Mouse (Mus musculus) forebrain, embryonic 12.5 days (tissue): ENCODE measurements at regions not wholly inside any gene's neighbourhood (a gene's known extent, or its start where the extent isn't known, plus 50 kb on each side); places are given as distances from the start of the nearest gene placed in this dataset.

Source experiments
- ATAC-seq: fragments of 200-750 bp; cut with Nextera tagmentation; 2 replicates; pipeline ENCODE4 v1.8.0; 2017; ENCODE audit warnings: moderate TSS enrichment; ENCODE audit not compliant: low FRiP score
- H3K27ac ChIP-seq: fragments of 300-500 bp; sonication (generic); 2 replicates; pipeline ENCODE4 v1.5.1; 2016; ENCODE audit warnings: mild to moderate bottlenecking
- H3K27me3 ChIP-seq: fragments of 300-500 bp; sonication (generic); 2 replicates; pipeline ENCODE4 v1.6.1; 2016; ENCODE audit warnings: mild to moderate bottlenecking
- H3K36me3 ChIP-seq: fragments of 300-500 bp; sonication (generic); replicated peaks from 2 replicates; pipeline ENCODE4 v1.6.1; 2016; ENCODE audit warnings: mild to moderate bottlenecking
- H3K4me1 ChIP-seq: fragments of 300-500 bp; sonication (generic); 2 replicates; pipeline ENCODE4 v1.6.1; 2016
- H3K4me2 ChIP-seq: fragments of 300-500 bp; sonication (generic); 2 replicates; pipeline ENCODE4 v1.6.1; 2016; ENCODE audit warnings: mild to moderate bottlenecking, moderate library complexity
- H3K4me3 ChIP-seq: fragments of 300-500 bp; sonication (generic); replicated peaks from 2 replicates; pipeline ENCODE4 v1.5.1; 2016; ENCODE audit warnings: mild to moderate bottlenecking
- H3K9ac ChIP-seq: fragments of 300-500 bp; sonication (generic); 2 replicates; pipeline ENCODE4 v1.6.1; 2016; ENCODE audit warnings: mild to moderate bottlenecking
- H3K9me3 ChIP-seq: fragments of 300-500 bp; sonication (generic); 2 replicates; pipeline ENCODE4 v1.6.1; 2016
- WGBS: fragments of 180-500 bp; shearing (Covaris S2); methylation state at CpG from one replicate; pipeline ENCODE4 v1.1.7; 2016; 5-methylcytosine and 5-hydroxymethylcytosine counted together

DNA sequence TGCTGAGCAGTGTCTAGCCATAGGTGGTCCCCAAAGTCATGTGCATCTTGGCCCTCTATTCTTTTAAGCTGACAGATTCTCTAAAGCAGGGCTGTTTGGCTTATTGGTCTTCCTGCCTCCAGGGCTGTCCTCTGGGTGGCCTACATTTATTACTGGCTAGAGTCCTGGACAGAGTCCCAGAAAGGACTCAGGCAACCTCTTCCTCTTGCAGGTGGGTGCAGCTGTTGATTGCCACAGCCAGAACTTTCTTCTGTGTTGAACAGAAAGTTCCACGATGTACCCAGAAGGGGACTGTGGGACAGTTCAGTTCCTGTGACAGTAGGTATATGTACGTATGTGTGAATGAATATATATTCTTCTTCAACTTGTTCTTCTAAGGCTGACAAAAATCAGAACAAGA, 202.0 kb downstream of the Vgll3 start:
- no peak overlapping the region for H3K4me3 ChIP-seq
- no peaks in the 10 kb centered on the region; the same call in 1 of the 2 replicates for H3K4me1 ChIP-seq
- no peak for ATAC-seq
- WGBS = 85% methylated on average over 2 of the region's 2 CpGs
- no peaks in the 10 kb centered on the region for H3K36me3 ChIP-seq
- no peak overlapping the region for H3K4me2 ChIP-seq
- H3K27ac ChIP-seq = no peak overlapping the region
- no peak overlapping the region for H3K9ac ChIP-seq
- H3K9me3 ChIP-seq = no peaks in the 10 kb centered on the region
- no peaks in the 10 kb centered on the region for H3K27me3 ChIP-seq

DNA sequence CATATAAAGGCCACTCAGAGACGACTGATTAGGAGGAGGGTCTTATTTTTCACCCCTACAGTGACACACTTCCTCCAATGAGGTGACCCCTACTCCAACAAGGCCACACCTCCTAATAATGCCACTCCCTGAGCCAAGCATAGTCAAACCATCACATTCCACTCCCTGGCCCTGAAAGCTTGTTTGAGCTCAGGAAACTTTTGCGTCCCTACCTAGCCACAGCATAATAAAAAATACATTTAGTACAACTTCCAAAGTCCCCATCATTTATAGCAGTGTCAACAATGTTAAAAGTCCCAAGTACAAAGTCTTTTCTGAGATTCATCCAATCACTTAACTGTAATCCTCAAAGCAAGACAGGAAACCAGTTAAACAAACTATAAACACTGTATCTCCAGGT, 208.3 kb downstream of the Vgll3 start:
- WGBS = 67% methylated on average over 2 of the region's 2 CpGs
- no peaks in the 10 kb centered on the region for H3K36me3 ChIP-seq
- no peaks in the 10 kb centered on the region for H3K27me3 ChIP-seq
- no peak overlapping the region for H3K4me3 ChIP-seq
- ATAC-seq = no peak
- H3K27ac ChIP-seq = no peak overlapping the region
- H3K4me2 ChIP-seq = no peak overlapping the region
- no peaks in the 10 kb centered on the region for H3K4me1 ChIP-seq
- no peaks in the 10 kb centered on the region for H3K9me3 ChIP-seq
- no peak overlapping the region for H3K9ac ChIP-seq
